Mouse (Mus musculus) embryonic facial prominence, embryonic 13.5 days (tissue): Measurements from ENCODE around the gene Coro7. TPM values are rescaled to one million over a fixed set of nuclear protein-coding genes. Genes with fewer than 3 reads are reported as not detected.

Experiments used
- ATAC-seq: fragments of 200-750 bp; cut with Nextera tagmentation; 2 replicates; pipeline ENCODE4 v1.8.0; 2017; ENCODE audit warnings: low read depth; ENCODE audit not compliant: insufficient number of reproducible peaks, insufficient read depth, low FRiP score, low TSS enrichment
- H3K27ac ChIP-seq: fragments of 300-500 bp; sonication (generic); 2 replicates; pipeline ENCODE4 v1.5.1; 2015; ENCODE audit warnings: moderate library complexity, mild to moderate bottlenecking, inconsistent platforms
- H3K27me3 ChIP-seq: fragments of 300-500 bp; sonication (generic); 2 replicates; pipeline ENCODE4 v1.6.1; 2015; ENCODE audit warnings: mild to moderate bottlenecking, inconsistent platforms
- H3K36me3 ChIP-seq: fragments of 300-500 bp; sonication (generic); 2 replicates; pipeline ENCODE4 v1.6.1; 2015; ENCODE audit warnings: mild to moderate bottlenecking, inconsistent platforms
- H3K4me1 ChIP-seq: fragments of 300-500 bp; sonication (generic); 2 replicates; pipeline ENCODE4 v1.6.1; 2015; ENCODE audit warnings: inconsistent platforms
- H3K4me2 ChIP-seq: fragments of 300-500 bp; sonication (generic); 2 replicates; pipeline ENCODE4 v1.6.1; 2015; ENCODE audit warnings: moderate library complexity, mild to moderate bottlenecking, inconsistent platforms
- H3K4me3 ChIP-seq: fragments of 300-500 bp; sonication (generic); 2 replicates; pipeline ENCODE4 v1.5.1; 2015; ENCODE audit warnings: mild to moderate bottlenecking, inconsistent platforms
- H3K9ac ChIP-seq: fragments of 300-500 bp; sonication (generic); 2 replicates; pipeline ENCODE4 v1.6.1; 2015; ENCODE audit warnings: mild to moderate bottlenecking, inconsistent platforms
- H3K9me3 ChIP-seq: fragments of 300-500 bp; sonication (generic); 2 replicates; pipeline ENCODE4 v1.6.1; 2016; ENCODE audit warnings: inconsistent platforms
- WGBS: fragments of 180-500 bp; shearing (Covaris S2); methylation state at CpG from one replicate; pipeline ENCODE4 v1.1.7; 2015; ENCODE audit warnings: mixed read lengths; 5-methylcytosine and 5-hydroxymethylcytosine counted together
- polyA plus RNA-seq: library from polyadenylated mRNA; unstranded; fragments of >200 nt; fragmentation: Nextera tagmentation; extraction: Ambion mirVana; gene quantifications from 2 replicates; pipeline ENCODE4 v1.2.1, GENCODE M21; 2015

Gene Coro7
- polyA plus RNA-seq, 1 experiment from 2014 or later: 16.9 TPM

DNA sequence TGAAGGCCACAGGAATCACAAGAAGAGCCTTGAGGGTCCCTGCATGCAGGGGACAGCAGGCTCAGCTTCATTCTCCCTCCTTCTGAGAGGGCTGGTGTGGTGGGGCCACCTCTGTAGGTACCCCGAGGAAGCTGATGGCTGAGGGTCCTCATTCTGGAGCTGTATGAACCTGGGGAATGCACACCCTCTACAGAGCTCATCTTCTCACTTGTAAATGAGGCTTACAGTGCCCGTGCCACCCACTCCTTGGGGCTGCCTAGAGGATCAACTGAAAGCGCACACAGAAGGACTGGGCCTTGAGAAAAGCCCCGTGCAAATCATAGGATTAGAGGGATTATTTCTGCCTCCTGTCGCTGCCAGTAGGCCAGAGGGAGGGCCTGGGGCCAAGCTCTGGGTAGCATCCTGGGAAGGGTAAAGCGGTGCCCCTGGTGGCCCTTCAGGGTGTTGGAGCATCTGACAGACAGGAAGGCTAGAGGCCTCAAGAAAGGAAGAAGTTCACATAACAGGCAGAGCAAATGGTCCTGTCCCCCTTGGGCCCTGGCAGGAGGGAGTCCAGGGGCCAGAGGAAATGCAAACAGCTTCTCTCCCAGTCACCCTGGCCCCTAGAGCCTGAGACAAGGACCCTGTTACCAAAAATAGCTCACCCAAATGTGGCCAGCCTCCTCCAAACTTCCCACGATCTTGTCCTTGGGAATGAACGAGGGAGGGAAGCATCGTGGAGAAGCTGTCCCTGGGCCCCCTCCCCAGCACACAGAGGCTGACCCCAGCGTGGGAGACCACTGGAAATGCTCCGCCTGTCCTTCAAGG is 23.6 kb downstream of the Coro7 start:
- no peak for ATAC-seq
- H3K4me1 ChIP-seq: peaks cover 82% of the 10 kb centered on the region
- H3K9ac ChIP-seq: peak overlapping the region; percentile 36; the same call in 1 of the 2 replicates
- peak overlapping the region; percentile 81 for H3K27ac ChIP-seq
- peaks cover 43% of the 10 kb centered on the region for H3K36me3 ChIP-seq
- 27% methylated on average over 11 of the region's 11 CpGs for WGBS
- no peaks in the 10 kb centered on the region for H3K9me3 ChIP-seq
- H3K4me3 ChIP-seq: no peak overlapping the region
- no peaks in the 10 kb centered on the region for H3K27me3 ChIP-seq
- no peak overlapping the region for H3K4me2 ChIP-seq

DNA sequence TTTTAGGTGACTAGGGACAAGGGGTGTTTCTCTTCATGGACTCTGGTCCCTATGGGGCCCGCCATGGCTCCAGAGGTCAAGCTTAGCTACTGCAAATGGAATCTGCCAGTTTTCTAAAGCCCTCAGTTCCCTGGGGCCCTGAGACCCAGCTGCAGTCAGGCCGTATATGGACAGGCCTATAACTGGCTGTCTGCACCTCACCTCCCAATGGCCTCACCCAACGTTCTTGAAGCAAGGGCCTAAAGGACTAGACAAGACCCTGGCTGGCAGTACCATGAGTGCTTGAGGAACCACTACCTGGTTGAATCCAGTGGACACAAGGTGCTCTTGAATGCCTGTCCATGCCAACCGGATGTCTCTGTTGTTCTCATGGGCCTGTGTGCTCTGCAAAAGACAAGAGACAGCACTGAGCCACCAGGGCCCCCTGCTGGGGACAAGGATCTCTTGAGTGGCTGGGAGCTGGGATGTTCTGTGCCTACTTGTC is 24.3 kb downstream of the Coro7 start:
- ATAC-seq: no peak
- WGBS: 64% methylated on average over 4 of the region's 4 CpGs
- Histone ChIP-seq H3K36me3 (peaks cover 45% of the 10 kb centered on the region), H3K4me2 (no peak overlapping the region), H3K4me3 (no peak overlapping the region), H3K9ac (0 out of 2 replicates have a peak overlapping the region, but pooled peaks have one; percentile 36), H3K27ac (peak overlapping the region; percentile 81), H3K27me3 (no peaks in the 10 kb centered on the region), H3K9me3 (no peaks in the 10 kb centered on the region), H3K4me1 (peaks cover 88% of the 10 kb centered on the region)

DNA sequence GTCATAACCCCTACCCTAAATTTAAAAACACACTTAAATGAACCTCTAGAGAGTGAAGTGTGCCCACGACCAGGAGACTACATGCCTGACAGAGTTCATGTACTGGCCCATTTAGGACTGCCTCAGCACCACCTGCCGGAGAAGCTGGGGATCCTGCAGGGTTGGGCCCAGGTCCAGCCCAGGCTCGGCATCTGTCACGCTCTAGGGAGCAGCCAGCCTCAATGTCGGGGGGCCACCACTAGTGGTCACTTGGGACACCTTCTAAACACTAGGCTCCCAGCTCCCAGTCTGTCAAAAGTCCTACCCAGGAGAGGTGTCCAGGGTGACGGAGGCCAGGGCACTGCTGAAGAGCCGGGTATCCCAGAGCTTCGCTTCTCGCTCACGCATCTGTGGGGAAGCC is 24.9 kb downstream of the Coro7 start:
- Histone ChIP-seq H3K36me3 (peaks cover 51% of the 10 kb centered on the region), H3K9ac (no peak overlapping the region), H3K27me3 (no peaks in the 10 kb centered on the region), H3K4me1 (peaks cover 91% of the 10 kb centered on the region), H3K4me3 (no peak overlapping the region), H3K27ac (peak overlapping the region; percentile 44; the same call in 1 of the 2 replicates), H3K4me2 (no peak overlapping the region), H3K9me3 (no peaks in the 10 kb centered on the region)
- no peak for ATAC-seq
- WGBS: 78% methylated on average over 10 of the region's 10 CpGs

DNA sequence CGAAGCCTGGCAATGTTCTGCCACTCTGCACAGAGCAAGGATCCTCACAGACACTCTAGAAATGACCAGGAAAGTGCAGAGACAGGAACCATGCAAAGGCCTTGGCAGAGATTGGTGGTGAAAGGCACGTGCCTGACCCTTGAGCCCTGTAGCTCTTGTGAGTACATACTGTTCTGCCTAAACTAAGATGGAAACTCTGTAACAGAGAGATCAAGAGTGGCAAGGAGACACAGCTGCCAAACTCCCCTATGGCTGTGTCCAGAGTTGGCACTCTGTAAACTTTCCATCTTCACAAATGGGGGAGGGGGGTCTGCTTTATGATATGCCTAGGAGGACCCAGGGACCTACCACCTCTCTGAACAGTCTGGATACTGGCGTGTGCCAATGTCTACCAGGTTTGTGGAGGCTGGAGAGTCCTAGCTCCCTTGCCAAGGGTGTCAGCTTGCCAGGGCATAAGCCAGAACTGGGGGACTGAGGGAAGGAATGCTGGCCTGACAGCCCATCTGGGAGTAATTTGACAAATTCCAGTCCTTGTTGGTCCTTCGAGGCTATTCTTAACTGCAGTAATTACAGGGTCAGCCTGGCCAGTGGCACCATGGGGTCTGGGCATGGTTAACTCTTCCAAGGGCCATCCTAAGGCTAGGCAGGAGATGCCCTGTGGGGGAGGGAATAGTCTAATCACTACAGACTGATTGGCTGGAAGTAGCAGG is 26.7 kb downstream of the Coro7 start:
- Histone ChIP-seq H3K4me1 (peaks cover 95% of the 10 kb centered on the region), H3K27me3 (no peaks in the 10 kb centered on the region), H3K9me3 (no peaks in the 10 kb centered on the region), H3K27ac (peak overlapping the region; percentile 97), H3K36me3 (peaks cover 70% of the 10 kb centered on the region), H3K9ac (peak overlapping the region; percentile 44; the same call in 1 of the 2 replicates), H3K4me3 (no peak overlapping the region), H3K4me2 (0 out of 2 replicates have a peak overlapping the region, but pooled peaks have one; percentile 0)
- ATAC-seq: no peak
- 48% methylated on average over 4 of the region's 4 CpGs for WGBS

DNA sequence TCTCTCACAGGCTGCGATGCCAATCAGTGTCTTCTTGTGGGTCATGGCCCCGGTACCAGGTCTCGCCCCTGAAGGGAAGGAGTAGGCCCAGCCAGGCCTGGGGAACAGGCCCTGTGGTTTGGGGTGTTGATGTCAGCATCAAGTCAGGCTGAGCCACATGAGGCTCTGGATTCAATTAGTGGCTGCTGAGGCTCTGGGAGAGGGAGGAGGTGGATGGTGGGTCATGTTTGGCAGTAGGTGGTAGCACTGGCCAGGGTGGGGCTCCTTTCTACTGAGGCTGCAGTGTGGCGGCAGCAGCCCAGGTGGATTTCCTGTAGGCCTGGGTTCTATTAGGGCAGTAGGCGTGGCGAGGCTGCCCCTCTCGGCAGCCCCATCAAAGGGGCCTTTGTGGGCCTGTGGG is 28.0 kb downstream of the Coro7 start:
- Histone ChIP-seq H3K9ac (0 out of 2 replicates have a peak overlapping the region, but pooled peaks have one; percentile 52), H3K4me1 (peaks cover 95% of the 10 kb centered on the region), H3K4me2 (peak overlapping the region; percentile 39), H3K4me3 (no peak overlapping the region), H3K9me3 (no peaks in the 10 kb centered on the region), H3K36me3 (peaks cover 73% of the 10 kb centered on the region), H3K27me3 (no peaks in the 10 kb centered on the region), H3K27ac (peak overlapping the region; percentile 97)
- 22% methylated on average over 7 of the region's 7 CpGs for WGBS
- peak; percentile 87 for ATAC-seq

DNA sequence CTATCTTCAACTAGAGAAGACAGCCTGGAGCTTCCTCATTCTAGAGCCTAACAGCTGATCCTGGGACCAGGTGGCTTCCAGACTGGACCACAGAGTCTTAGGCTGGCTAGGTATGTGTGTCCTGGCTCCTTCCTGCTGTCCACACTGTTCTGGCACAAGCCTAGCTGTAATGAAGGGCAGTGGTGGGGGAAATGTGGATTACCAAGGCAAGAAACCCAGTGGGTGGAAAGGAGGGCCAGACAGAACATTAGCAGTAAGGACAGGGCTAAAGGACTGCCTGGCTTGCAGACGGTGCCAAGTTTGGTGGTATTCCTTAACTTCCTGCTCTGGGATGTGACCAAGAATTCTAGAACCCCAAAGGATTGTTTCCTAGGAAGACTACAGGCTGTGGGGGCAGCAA is 28.5 kb downstream of the Coro7 start:
- Histone ChIP-seq H3K9ac (0 out of 2 replicates have a peak overlapping the region, but pooled peaks have one; percentile 52), H3K27ac (peak overlapping the region; percentile 97), H3K36me3 (peaks cover 79% of the 10 kb centered on the region), H3K9me3 (no peaks in the 10 kb centered on the region), H3K4me2 (peak overlapping the region; percentile 39; the same call in 1 of the 2 replicates), H3K4me3 (no peak overlapping the region), H3K27me3 (no peaks in the 10 kb centered on the region), H3K4me1 (peaks cover 95% of the 10 kb centered on the region)
- 71% methylated on average over 1 of the region's 1 CpGs for WGBS
- ATAC-seq: no peak

DNA sequence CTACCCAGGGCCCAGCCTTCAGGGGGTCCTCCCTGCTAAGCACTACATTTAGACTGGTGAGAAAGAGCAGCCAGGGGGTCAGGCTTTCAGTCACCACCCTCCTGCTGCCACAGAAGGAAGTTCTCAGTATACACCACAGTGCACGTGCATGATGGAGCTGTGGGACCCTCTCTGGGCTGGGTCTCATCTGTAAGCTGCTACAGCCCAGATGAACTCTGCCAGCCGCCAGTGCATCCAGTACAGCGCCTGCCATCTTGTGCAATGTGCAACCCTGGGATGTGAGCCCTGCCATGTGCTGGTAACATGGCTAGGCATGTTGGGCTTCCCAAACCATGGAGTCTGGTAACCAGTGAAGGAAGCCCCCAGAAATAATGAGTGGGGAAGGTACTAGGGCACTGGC is 29.4 kb downstream of the Coro7 start:
- no peaks in the 10 kb centered on the region for H3K9me3 ChIP-seq
- H3K9ac ChIP-seq: no peak overlapping the region
- ATAC-seq: no peak
- 80% methylated on average over 3 of the region's 3 CpGs for WGBS
- H3K4me2 ChIP-seq: no peak overlapping the region
- H3K4me3 ChIP-seq: no peak overlapping the region
- H3K27me3 ChIP-seq: no peaks in the 10 kb centered on the region
- H3K4me1 ChIP-seq: peaks cover 95% of the 10 kb centered on the region
- peak overlapping the region; percentile 97; the same call in 1 of the 2 replicates for H3K27ac ChIP-seq
- peaks cover 85% of the 10 kb centered on the region for H3K36me3 ChIP-seq

DNA sequence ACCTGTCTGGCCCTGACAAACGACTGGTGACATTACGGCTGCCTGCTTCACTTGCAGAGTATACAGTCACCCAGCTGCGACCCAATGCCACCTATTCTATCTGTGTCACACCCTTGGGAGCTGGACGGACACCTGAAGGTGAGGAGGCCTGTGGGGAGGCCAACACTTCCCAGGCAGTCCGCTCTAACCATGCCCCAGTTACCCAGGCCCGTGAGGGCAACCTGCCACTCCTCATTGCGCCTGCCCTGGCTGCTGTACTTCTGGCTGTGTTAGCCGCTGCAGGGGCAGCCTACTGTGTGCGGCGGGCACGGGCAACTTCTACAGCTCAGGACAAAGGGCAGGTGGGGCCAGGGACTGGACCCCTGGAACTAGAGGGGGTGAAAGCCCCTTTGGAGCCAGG is 29.9 kb downstream of the Coro7 start:
- no peak overlapping the region for H3K9ac ChIP-seq

DNA sequence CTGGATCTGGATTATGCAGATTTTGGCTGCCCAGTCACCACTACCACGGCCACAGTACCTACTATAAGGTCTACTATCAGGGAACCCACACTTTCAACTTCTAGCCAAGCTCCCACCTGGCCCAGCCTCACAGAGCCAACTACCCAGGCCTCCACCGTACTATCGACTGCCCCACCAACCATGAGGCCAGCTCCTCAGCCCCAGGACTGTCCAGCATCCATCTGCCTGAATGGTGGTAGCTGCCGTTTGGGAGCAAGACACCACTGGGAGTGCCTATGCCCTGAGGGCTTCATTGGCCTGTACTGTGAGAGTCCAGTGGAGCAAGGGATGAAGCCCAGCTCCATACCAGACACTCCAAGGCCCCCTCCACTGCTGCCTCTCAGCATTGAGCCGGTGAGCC is 30.4 kb downstream of the Coro7 start:
- peaks cover 83% of the 10 kb centered on the region for H3K36me3 ChIP-seq
- no peak for ATAC-seq
- WGBS: 78% methylated on average over 5 of the region's 5 CpGs

More for the DNA sequence above, 29.9 kb downstream of the Coro7 start:
- ATAC-seq: no peak
- Histone ChIP-seq H3K4me1 (peaks cover 92% of the 10 kb centered on the region), H3K27me3 (no peaks in the 10 kb centered on the region), H3K9me3 (no peaks in the 10 kb centered on the region), H3K4me3 (no peak overlapping the region), H3K36me3 (peaks cover 85% of the 10 kb centered on the region), H3K27ac (peak overlapping the region; percentile 97; the same call in 1 of the 2 replicates), H3K4me2 (no peak overlapping the region)
- 90% methylated on average over 11 of the region's 11 CpGs for WGBS

DNA sequence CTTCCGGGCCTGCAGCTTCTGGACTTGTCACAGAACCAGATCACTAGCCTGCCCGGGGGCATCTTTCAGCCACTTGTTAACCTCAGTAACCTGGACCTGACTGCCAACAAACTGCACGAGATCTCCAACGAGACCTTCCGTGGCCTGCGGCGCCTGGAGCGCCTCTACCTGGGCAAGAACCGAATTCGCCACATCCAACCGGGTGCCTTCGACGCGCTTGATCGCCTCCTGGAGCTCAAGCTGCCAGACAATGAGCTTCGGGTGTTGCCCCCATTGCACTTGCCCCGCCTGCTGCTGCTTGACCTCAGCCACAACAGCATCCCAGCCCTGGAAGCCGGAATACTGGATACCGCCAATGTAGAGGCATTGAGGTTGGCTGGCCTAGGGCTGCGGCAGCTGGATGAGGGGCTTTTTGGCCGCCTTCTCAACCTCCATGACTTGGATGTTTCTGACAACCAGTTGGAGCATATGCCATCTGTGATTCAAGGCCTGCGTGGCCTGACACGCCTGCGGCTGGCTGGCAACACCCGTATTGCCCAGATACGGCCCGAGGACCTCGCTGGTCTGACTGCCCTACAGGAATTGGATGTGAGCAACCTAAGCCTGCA is 31.1 kb downstream of the Coro7 start:
- 0 out of 2 replicates have a peak overlapping the region, but pooled peaks have one; percentile 85 for H3K27ac ChIP-seq
- 85% methylated on average over 28 of the region's 28 CpGs for WGBS
- no peak for ATAC-seq

More for the DNA sequence above, 30.4 kb downstream of the Coro7 start:
- Histone ChIP-seq H3K4me2 (no peak overlapping the region), H3K4me3 (no peak overlapping the region), H3K27me3 (no peaks in the 10 kb centered on the region), H3K4me1 (peaks cover 93% of the 10 kb centered on the region), H3K9ac (0 out of 2 replicates have a peak overlapping the region, but pooled peaks have one; percentile 6), H3K27ac (peak overlapping the region; percentile 97; the same call in 1 of the 2 replicates), H3K9me3 (no peaks in the 10 kb centered on the region)

DNA sequence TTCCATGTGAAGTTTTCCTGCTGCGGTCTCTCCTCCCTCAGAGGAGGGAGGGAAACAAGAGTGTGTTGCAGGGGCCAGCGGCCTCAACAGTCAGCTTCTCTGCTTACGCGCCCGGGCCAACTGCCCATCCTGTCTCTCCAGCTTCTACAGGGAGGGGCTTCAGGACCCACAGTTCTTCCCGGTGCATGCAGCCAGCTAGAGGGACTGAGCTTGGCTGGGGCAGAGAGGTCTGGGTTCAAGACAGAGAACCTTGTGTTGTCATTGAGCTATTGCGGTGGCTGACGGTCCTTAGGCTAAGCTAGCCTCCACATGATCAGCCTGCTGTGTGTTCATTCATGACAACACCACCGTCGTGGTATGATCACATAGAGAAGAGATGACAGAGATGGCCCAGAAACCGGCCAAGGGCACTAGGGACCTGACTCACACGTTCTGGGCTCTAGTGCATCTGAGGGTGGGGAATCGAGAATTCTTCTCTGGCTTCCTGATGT is 31.9 kb downstream of the Coro7 start:
- 47% methylated on average over 13 of the region's 13 CpGs for WGBS
- no peak for ATAC-seq
- H3K9ac ChIP-seq: peak overlapping the region; percentile 55
- H3K4me1 ChIP-seq: peaks cover 96% of the 10 kb centered on the region
- no peaks in the 10 kb centered on the region for H3K27me3 ChIP-seq
- H3K36me3 ChIP-seq: peaks cover 79% of the 10 kb centered on the region
- peak overlapping the region; percentile 37 for H3K4me2 ChIP-seq
- peak overlapping the region; percentile 12; the same call in 1 of the 2 replicates for H3K4me3 ChIP-seq
- no peaks in the 10 kb centered on the region for H3K9me3 ChIP-seq
- H3K27ac ChIP-seq: peak overlapping the region; percentile 85

More for the DNA sequence above, 31.1 kb downstream of the Coro7 start:
- Histone ChIP-seq H3K4me1 (peaks cover 96% of the 10 kb centered on the region), H3K36me3 (peaks cover 83% of the 10 kb centered on the region), H3K4me3 (no peak overlapping the region), H3K27me3 (no peaks in the 10 kb centered on the region), H3K9me3 (no peaks in the 10 kb centered on the region), H3K9ac (no peak overlapping the region), H3K4me2 (no peak overlapping the region; the same call in 1 of the 2 replicates)
